ENCODE assay signal across 29 mouse cellular contexts in the genomic region with DNA sequence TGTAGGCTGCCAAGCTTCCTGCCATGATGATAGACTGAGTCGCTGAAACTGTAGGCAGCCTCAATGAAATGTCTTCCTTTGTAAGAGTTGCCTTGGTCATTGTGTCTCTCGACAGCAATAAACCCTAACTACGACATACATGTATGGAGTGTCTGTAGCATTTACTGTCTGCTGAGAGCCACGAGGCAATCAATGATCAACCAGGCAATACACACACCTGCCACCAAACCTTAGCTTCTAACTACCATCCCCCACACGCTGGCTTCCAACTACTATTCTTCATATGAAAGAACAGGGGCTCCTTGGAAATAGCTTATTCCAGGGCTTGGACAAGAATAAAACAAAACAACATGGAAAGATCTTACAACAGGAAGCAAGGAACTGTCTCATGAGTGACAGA. TPM values are rescaled to one million over a fixed set of nuclear protein-coding genes. Genes with fewer than 3 reads are reported as not detected.
DNase-seq lines count a peak whose midpoint lies in the region; ATAC-seq and TF ChIP-seq lines count a peak whose summit lies in the region.
"Had no signal": no experiment of that assay in that cellular context is flagged by ENCODE, and none has a peak within 500 bp of the region (broad histone marks: within the 10 kb centered on the region; RNA-seq: fewer than 3 reads in every experiment).

No protein-coding gene starts in this region.

- H3K4me2 ChIP-seq in kidney, embryonic 15.5 days = no peak overlapping the region
- no peak overlapping the region for H3K4me2 ChIP-seq in liver, embryonic 15.5 days
- H3K4me2 ChIP-seq in liver, embryonic 11.5 days = no peak overlapping the region
- no peak overlapping the region for H3K4me2 ChIP-seq in hindbrain, embryonic 16.5 days (ENCODE audit: low read length)
- H3K4me2 ChIP-seq: embryonic facial prominence, embryonic 15.5 days; forebrain, embryonic 13.5 days; limb, embryonic 15.5 days; lung, embryonic 14.5 days had no signal

- 47% methylated on average over 5 of the region's 5 CpGs for WGBS in kidney, adult 2 months
- WGBS in kidney, embryonic 15.5 days = 82% methylated on average over 5 of the region's 5 CpGs
- WGBS in liver, embryonic 15.5 days (ENCODE audit: insufficient replicate concordance) = 50% methylated on average over 5 of the region's 5 CpGs
- WGBS in liver, embryonic 11.5 days = 83% methylated on average over 5 of the region's 5 CpGs
- WGBS in hindbrain, embryonic 16.5 days = 82% methylated on average over 5 of the region's 5 CpGs

- no peaks in the 10 kb centered on the region for H3K27me3 ChIP-seq in kidney, adult 2 months (replicated peaks; ENCODE audit: control insufficient read depth, insufficient read depth, low read length)
- no peaks in the 10 kb centered on the region for H3K27me3 ChIP-seq in kidney, embryonic 15.5 days
- no peaks in the 10 kb centered on the region for H3K27me3 ChIP-seq in liver, embryonic 15.5 days
- no peaks in the 10 kb centered on the region for H3K27me3 ChIP-seq in liver, embryonic 11.5 days (replicated peaks; ENCODE audit: control insufficient read depth, insufficient read depth, low read length)
- no peaks in the 10 kb centered on the region for H3K27me3 ChIP-seq in hindbrain, embryonic 16.5 days (replicated peaks; ENCODE audit: control insufficient read depth, insufficient read depth, low read length)
- H3K27me3 ChIP-seq: embryonic facial prominence, embryonic 15.5 days; forebrain, embryonic 13.5 days; limb, embryonic 15.5 days; Patski had no signal

- no peak overlapping the region for H3K4me3 ChIP-seq in kidney, adult 2 months (ENCODE audit: insufficient read depth, low read depth, low read length)
- H3K4me3 ChIP-seq in kidney, embryonic 15.5 days (replicated peaks) = no peak overlapping the region
- H3K4me3 ChIP-seq in liver, embryonic 15.5 days (replicated peaks) = no peak overlapping the region
- H3K4me3 ChIP-seq in liver, embryonic 11.5 days (ENCODE audit: low read depth, low read length) = no peak overlapping the region
- no peak overlapping the region for H3K4me3 ChIP-seq in hindbrain, embryonic 16.5 days (ENCODE audit: low read length)
- H3K4me3 ChIP-seq: embryonic facial prominence, embryonic 10.5 days; embryonic facial prominence, embryonic 15.5 days; forebrain, embryonic 13.5 days; hindbrain, embryonic 10.5 days; limb, embryonic 10.5 days; limb, embryonic 15.5 days had no signal

- no peak for ATAC-seq in kidney, embryonic 15.5 days (replicated peaks; ENCODE audit: low FRiP score)
- ATAC-seq in liver, embryonic 15.5 days (ENCODE audit: insufficient read depth) = no peak
- no peak for ATAC-seq in liver, embryonic 11.5 days (replicated peaks; ENCODE audit: low FRiP score)
- no peak for ATAC-seq in hindbrain, embryonic 16.5 days
- ATAC-seq: forebrain, embryonic 13.5 days; Patski had no signal

- peaks cover 7% of the 10 kb centered on the region; the same call in 1 of the 2 replicates for H3K4me1 ChIP-seq in kidney, adult 2 months (ENCODE audit: control insufficient read depth, insufficient read depth, low read length)
- H3K4me1 ChIP-seq in kidney, embryonic 15.5 days = peaks cover 37% of the 10 kb centered on the region
- peaks cover 11% of the 10 kb centered on the region for H3K4me1 ChIP-seq in liver, embryonic 15.5 days (replicated peaks)
- H3K4me1 ChIP-seq in liver, embryonic 11.5 days (replicated peaks; ENCODE audit: control insufficient read depth, insufficient read depth, low read length) = 0 out of 2 replicates have a peak, but pooled peaks cover 3% of the 10 kb centered on the region
- H3K4me1 ChIP-seq in hindbrain, embryonic 16.5 days (ENCODE audit: control insufficient read depth, insufficient read depth, low read depth, low read length) = peaks cover 5% of the 10 kb centered on the region

- no peaks in the 10 kb centered on the region for H3K9me3 ChIP-seq in kidney, embryonic 15.5 days (replicated peaks)
- H3K9me3 ChIP-seq in liver, embryonic 15.5 days (replicated peaks) = no peaks in the 10 kb centered on the region
- no peaks in the 10 kb centered on the region for H3K9me3 ChIP-seq in liver, embryonic 11.5 days (ENCODE audit: control insufficient read depth, low read length)
- no peaks in the 10 kb centered on the region for H3K9me3 ChIP-seq in hindbrain, embryonic 16.5 days (ENCODE audit: control insufficient read depth, low read length)
- H3K9me3 ChIP-seq: embryonic facial prominence, embryonic 10.5 days; embryonic facial prominence, embryonic 15.5 days; forebrain, embryonic 13.5 days; G1E; hindbrain, embryonic 10.5 days; limb, embryonic 10.5 days; limb, embryonic 15.5 days had no signal

- no peak for TF ChIP-seq POLR2A in kidney, adult 2 months (IDR thresholded peaks at IDR 0.05; ENCODE audit: low read depth, low read length)

- H3K9ac ChIP-seq in kidney, embryonic 15.5 days = no peak overlapping the region
- H3K9ac ChIP-seq in liver, embryonic 15.5 days = no peak overlapping the region
- H3K9ac ChIP-seq in liver, embryonic 11.5 days (ENCODE audit: low read depth, low read length) = no peak overlapping the region
- no peak overlapping the region for H3K9ac ChIP-seq in hindbrain, embryonic 16.5 days (ENCODE audit: low read depth, low read length)
- H3K9ac ChIP-seq: embryonic facial prominence, embryonic 15.5 days; forebrain, embryonic 13.5 days; limb, embryonic 15.5 days; lung, embryonic 14.5 days had no signal

- DNase-seq in kidney, adult 2 months = peak; percentile 58
- no peak for DNase-seq in liver, embryonic 11.5 days (ENCODE audit: low spot score)
- peak; percentile 54 to 66 for DNase-seq in kidney, postnatal 36 days
- no peak for DNase-seq in MN1 (ENCODE audit: low spot score)
- DNase-seq: adrenal gland, postnatal 10 days; cerebellum, adult 8-10 months; cerebellum, postnatal 25 days; gastrocnemius, postnatal 10 days; heart, postnatal 14 days; layer of hippocampus, postnatal 36 days; lung, embryonic 14.5 days; lung, postnatal 14 days; midbrain, embryonic 14.5 days; retina, postnatal 1 day; right cerebral cortex, postnatal 25 days; spleen, adult 18-20 months; thymus, adult 2 months; thymus, postnatal 36 days had no signal

- TF ChIP-seq CTCF in kidney, adult 2 months (conservative IDR thresholded peaks at IDR 0.05; ENCODE audit: insufficient read depth, insufficient read length, low read depth, low read length) = no peak

- H3K27ac ChIP-seq in kidney, adult 2 months (ENCODE audit: insufficient read depth, low read depth, low read length) = no peak overlapping the region
- H3K27ac ChIP-seq in kidney, embryonic 15.5 days = no peak overlapping the region
- peak overlapping the region; percentile 29 for H3K27ac ChIP-seq in liver, embryonic 15.5 days (replicated peaks)
- H3K27ac ChIP-seq in liver, embryonic 11.5 days (ENCODE audit: low read depth, low read length) = no peak overlapping the region
- no peak overlapping the region for H3K27ac ChIP-seq in hindbrain, embryonic 16.5 days (ENCODE audit: low read depth, low read length)
- H3K27ac ChIP-seq: embryonic facial prominence, embryonic 10.5 days; embryonic facial prominence, embryonic 15.5 days; forebrain, embryonic 13.5 days; hindbrain, embryonic 10.5 days; limb, embryonic 10.5 days; limb, embryonic 15.5 days had no signal

- no peaks in the 10 kb centered on the region for H3K36me3 ChIP-seq in kidney, adult 2 months (ENCODE audit: control insufficient read depth, insufficient read depth, low read length)
- no peaks in the 10 kb centered on the region; the same call in 1 of the 2 replicates for H3K36me3 ChIP-seq in kidney, embryonic 15.5 days
- H3K36me3 ChIP-seq in liver, embryonic 15.5 days (replicated peaks) = no peaks in the 10 kb centered on the region
- H3K36me3 ChIP-seq in liver, embryonic 11.5 days (ENCODE audit: control insufficient read depth, insufficient read depth, low read length) = no peaks in the 10 kb centered on the region
- H3K36me3 ChIP-seq in hindbrain, embryonic 16.5 days (ENCODE audit: control insufficient read depth, insufficient read depth, low read length) = no peaks in the 10 kb centered on the region
- H3K36me3 ChIP-seq: embryonic facial prominence, embryonic 15.5 days; G1E; limb, embryonic 15.5 days had no signal

RNA-seq across cellular contexts. Expression of a gene that starts 42.5 kb away (rescaled TPM):
- polyA plus RNA-seq in kidney, adult 2 months (2012; rRNA removed) = 18.7 and 20.3 TPM in 2 replicates
- polyA plus RNA-seq in kidney, embryonic 15.5 days (2015; fragmentation: Nextera tagmentation; extraction: Ambion mirVana) = 41.6 and 47.7 TPM in 2 replicates
- polyA plus RNA-seq in liver, embryonic 15.5 days (2015; fragmentation: Nextera tagmentation; extraction: Ambion mirVana) = 9.8 and 10.8 TPM in 2 replicates
- polyA plus RNA-seq in liver, embryonic 11.5 days (2014; fragmentation: Nextera tagmentation; extraction: Ambion mirVana) = 24.3 and 26.6 TPM in 2 replicates
- 122 and 140 TPM in 2 replicates for polyA plus RNA-seq in hindbrain, embryonic 16.5 days (2015; fragmentation: Nextera tagmentation; extraction: Ambion mirVana)

Comparison
In these comparisons a context has a peak if more than half of its experiments do, and no peak if none do; other contexts are left out.
1. DNase-seq: peak in kidney, adult 2 months (single experiment) and kidney, postnatal 36 days (2 of 2); none in liver, embryonic 11.5 days (single experiment) and MN1 (single experiment).